In the genomic region with DNA sequence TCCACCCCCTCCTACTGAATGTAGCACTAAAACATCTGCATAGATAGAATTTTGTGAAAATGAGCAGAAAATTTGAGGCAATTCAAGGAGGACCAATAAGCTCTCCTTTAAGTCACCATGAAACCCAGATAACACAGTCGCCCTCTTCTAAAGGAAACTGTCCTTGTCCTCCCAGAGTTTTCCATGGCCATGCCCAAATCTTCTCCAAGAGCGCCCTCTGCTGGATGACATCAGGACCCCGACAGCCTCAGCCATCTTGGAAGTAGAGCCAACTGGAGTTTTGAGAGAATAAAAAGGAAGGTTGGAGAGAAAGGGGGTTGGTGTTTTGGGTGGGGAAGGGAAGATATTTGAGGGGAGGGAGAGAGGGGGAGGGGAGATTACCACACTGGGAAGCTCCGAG, we compare ENCODE assay signal across 8 mouse cellular contexts.
DNase-seq lines count a peak whose midpoint lies in the region; ATAC-seq lines count a peak whose summit lies in the region.

No protein-coding gene starts in this region.

- DNase-seq in B cell, adult 2 months, result peak; percentile 83 to 85
- DNase-seq in adrenal gland, adult 8-10 months, result peak; percentile 88
- peak; percentile 89 for DNase-seq in embryo, embryonic 11 days
- peak; percentile 88 to 95 for DNase-seq in kidney, postnatal 36 days
- peak; percentile 85 to 90 for DNase-seq in lung, adult 18-20 months
- peak; percentile 96 for DNase-seq in testis, postnatal 10 days (ENCODE audit: low spot score)

- peak; percentile 52 for ATAC-seq in granulocyte monocyte progenitor cell, adult 5-6 weeks (replicated peaks; ENCODE audit: poor library complexity, severe bottlenecking)
- ATAC-seq in neutrophil, adult 5-6 weeks (ENCODE audit: extremely low read depth, insufficient number of reproducible peaks, low FRiP score, poor library complexity, severe bottlenecking), result peak; percentile 59; the same call in 1 of the 2 replicates

Comparison
In these comparisons a context has a peak if more than half of its experiments do, and no peak if none do; other contexts are left out.
1. Peak in every context shown above with its lines: DNase-seq and ATAC-seq.